Mouse (Mus musculus) gastrocnemius, adult 18-20 months (tissue): ENCODE data around the gene Tmed5. TPM values are rescaled to one million over a fixed set of nuclear protein-coding genes. Genes with fewer than 3 reads are reported as not detected.

Experiments used
- total RNA-seq, 2 experiments: library from RNA; stranded (reverse); gene quantifications; 2 replicates each; pipeline ENCODE4 v1.2.3; 2021

The Tmed5 gene
- total RNA-seq, 2 experiments from 2014 or later = 25.3 to 25.6 TPM

Other genes with a start within 250 kb of the Tmed5 start
- gene Rpl5, start 232.1 kb downstream of the Tmed5 start, total RNA-seq = 10 to 100 TPM; 35.3 to 39.0 TPM
- 10 to 100 TPM; 20.2 to 29.6 TPM for gene Fam69a, start 145.5 kb downstream of the Tmed5 start, total RNA-seq
- 10 to 100 TPM; 11.7 to 13.0 TPM for gene Mtf2, start 66.9 kb downstream of the Tmed5 start, total RNA-seq
- under 1 TPM in 1 of 2 experiments, not detected in 1; 0.17 TPM for gene Ccdc18, start 255 bp upstream of the Tmed5 start, total RNA-seq
- gene Dr1, start 136.3 kb upstream of the Tmed5 start, total RNA-seq = 10 to 100 TPM; 16.3 to 17.4 TPM
- gene Pigg, start 180.0 kb upstream of the Tmed5 start, total RNA-seq = 1 to 10 TPM; 4.2 to 4.5 TPM
- under 1 TPM; 0.32 to 0.36 TPM for gene Gm42517, start 235.3 kb upstream of the Tmed5 start, total RNA-seq